Mouse (Mus musculus) adrenal gland, adult 2 months (tissue): ENCODE results near the gene Olfr703. TPM values are rescaled to one million over a fixed set of nuclear protein-coding genes. Genes with fewer than 3 reads are reported as not detected.

Experiments
- DNase-seq: peaks from one replicate; pipeline ENCODE4 v3.0.0; 2021
- long read RNA-seq: library from polyadenylated mRNA; stranded (forward); transcript quantifications from one replicate; pipeline ENCODE4 v2.0.0, GENCODE M21; 2021
- polyA plus RNA-seq: library from polyadenylated mRNA; depleted of rRNA; stranded (reverse); fragments of >200 nt; gene quantifications from 2 replicates; pipeline ENCODE4 v1.2.3, GENCODE M21; 2012; rRNA removed
- total RNA-seq, 2 experiments: library from RNA; stranded (reverse); gene quantifications; 2 replicates each; pipeline ENCODE4 v1.2.3; 2021

Olfr703 gene
- total RNA-seq (not detected), polyA plus RNA-seq (not detected in 2 replicates)
- long read RNA-seq, result 0 reads

GRCm38 (mm10) chr7:106843060-106843459 is at the start of gene Olfr703:
Gene Olfr703 (plus strand): TSS chr7:106843360.
- no peak for DNase-seq

GRCm38 (mm10) chr7:106808734-106809133 is 34.4 kb upstream of the Olfr703 start, which contains the start of gene Olfr700:
Gene Olfr700 (minus strand): TSS chr7:106808834.
- DNase-seq, result no peak

GRCm38 (mm10) chr7:106813829-106814228 is 29.3 kb upstream of the Olfr703 start, which contains the start of gene Olfr701:
Gene Olfr701 (plus strand): TSS chr7:106814129.
- peak; percentile 20 for DNase-seq

- no peak for DNase-seq
Observed at GRCm38 (mm10) chr7:106815775-106816174, 27.4 kb upstream of the Olfr703 start.

GRCm38 (mm10) chr7:106818414-106818813 is 24.7 kb upstream of the Olfr703 start:
- no peak for DNase-seq

GRCm38 (mm10) chr7:106833793-106834192 is 9.4 kb upstream of the Olfr703 start, which contains the start of gene Olfr702:
Gene Olfr702 (minus strand): TSS chr7:106833893.
- no peak for DNase-seq

GRCm38 (mm10) chr7:106862885-106863284 is 19.7 kb downstream of the Olfr703 start, which contains the start of gene Olfr704:
Gene Olfr704 (plus strand): TSS chr7:106863185.
- DNase-seq, result no peak

- no peak for DNase-seq
Observed at GRCm38 (mm10) chr7:106876791-106877190, 33.6 kb downstream of the Olfr703 start, which contains the start of gene Olfr705. Gene Olfr705 (minus strand): TSS chr7:106876891.

GRCm38 (mm10) chr7:106888062-106888461 is 44.9 kb downstream of the Olfr703 start, which contains the start of gene Olfr706:
Gene Olfr706 (minus strand): TSS chr7:106888162.
- no peak for DNase-seq

Other genes with a start within 250 kb of the Olfr703 start
- not detected for gene Olfr693, start 162.8 kb upstream of the Olfr703 start, total RNA-seq
- gene Olfr693, start 162.8 kb upstream of the Olfr703 start, polyA plus RNA-seq, result not detected in 2 replicates
- gene Olfr694, start 151.5 kb upstream of the Olfr703 start, total RNA-seq, result not detected
- not detected in 2 replicates for gene Olfr694, start 151.5 kb upstream of the Olfr703 start, polyA plus RNA-seq
- gene Olfr695, start 127.0 kb upstream of the Olfr703 start, total RNA-seq, result not detected
- gene Olfr695, start 127.0 kb upstream of the Olfr703 start, polyA plus RNA-seq, result not detected in 2 replicates
- gene Olfr697, start 100.9 kb upstream of the Olfr703 start, total RNA-seq, result not detected
- gene Olfr697, start 100.9 kb upstream of the Olfr703 start, polyA plus RNA-seq, result not detected in 2 replicates
- gene Olfr698, start 88.0 kb upstream of the Olfr703 start, total RNA-seq, result not detected
- not detected in 2 replicates for gene Olfr698, start 88.0 kb upstream of the Olfr703 start, polyA plus RNA-seq
- gene Olfr699, start 50.2 kb upstream of the Olfr703 start, total RNA-seq, result not detected
- gene Olfr699, start 50.2 kb upstream of the Olfr703 start, polyA plus RNA-seq, result not detected in 2 replicates
- not detected for gene Olfr700, start 34.5 kb upstream of the Olfr703 start, total RNA-seq
- not detected in 2 replicates for gene Olfr700, start 34.5 kb upstream of the Olfr703 start, polyA plus RNA-seq
- gene Olfr701, start 29.2 kb upstream of the Olfr703 start, total RNA-seq, result not detected
- not detected in 2 replicates for gene Olfr701, start 29.2 kb upstream of the Olfr703 start, polyA plus RNA-seq
- not detected for gene Olfr702, start 9.5 kb upstream of the Olfr703 start, total RNA-seq
- not detected in 2 replicates for gene Olfr702, start 9.5 kb upstream of the Olfr703 start, polyA plus RNA-seq
- not detected for gene Olfr704, start 19.8 kb downstream of the Olfr703 start, total RNA-seq
- gene Olfr704, start 19.8 kb downstream of the Olfr703 start, polyA plus RNA-seq, result not detected in 2 replicates
- gene Olfr705, start 33.5 kb downstream of the Olfr703 start, total RNA-seq, result not detected
- not detected in 2 replicates for gene Olfr705, start 33.5 kb downstream of the Olfr703 start, polyA plus RNA-seq
- not detected for gene Olfr706, start 44.8 kb downstream of the Olfr703 start, total RNA-seq
- not detected in 2 replicates for gene Olfr706, start 44.8 kb downstream of the Olfr703 start, polyA plus RNA-seq
- gene Olfr707, start 57.9 kb downstream of the Olfr703 start, total RNA-seq, result not detected
- not detected in 2 replicates for gene Olfr707, start 57.9 kb downstream of the Olfr703 start, polyA plus RNA-seq
- gene Olfr1532-ps1, start 64.6 kb downstream of the Olfr703 start, total RNA-seq, result not detected
- gene Olfr1532-ps1, start 64.6 kb downstream of the Olfr703 start, polyA plus RNA-seq, result not detected in 2 replicates
- under 1 TPM; 0.07 to 0.09 TPM for gene Olfr709-ps1, start 88.9 kb downstream of the Olfr703 start, total RNA-seq
- gene Olfr709-ps1, start 88.9 kb downstream of the Olfr703 start, polyA plus RNA-seq, result not detected in 2 replicates
- gene Olfr710, start 105.0 kb downstream of the Olfr703 start, total RNA-seq, result not detected
- gene Olfr710, start 105.0 kb downstream of the Olfr703 start, polyA plus RNA-seq, result not detected in 2 replicates
- not detected for gene Olfr6, start 120.6 kb downstream of the Olfr703 start, total RNA-seq
- not detected in 2 replicates for gene Olfr6, start 120.6 kb downstream of the Olfr703 start, polyA plus RNA-seq
- not detected for gene Olfr711, start 132.1 kb downstream of the Olfr703 start, total RNA-seq
- not detected in 2 replicates for gene Olfr711, start 132.1 kb downstream of the Olfr703 start, polyA plus RNA-seq
- gene Olfr2, start 162.7 kb downstream of the Olfr703 start, total RNA-seq, result not detected
- gene Olfr2, start 162.7 kb downstream of the Olfr703 start, polyA plus RNA-seq, result not detected in 2 replicates
- gene Olfr713, start 187.8 kb downstream of the Olfr703 start, total RNA-seq, result not detected
- not detected in 2 replicates for gene Olfr713, start 187.8 kb downstream of the Olfr703 start, polyA plus RNA-seq
- gene Olfr714, start 227.6 kb downstream of the Olfr703 start, total RNA-seq, result not detected
- not detected in 2 replicates for gene Olfr714, start 227.6 kb downstream of the Olfr703 start, polyA plus RNA-seq
- gene Olfr17, start 249.9 kb downstream of the Olfr703 start, total RNA-seq, result not detected
- not detected in 2 replicates for gene Olfr17, start 249.9 kb downstream of the Olfr703 start, polyA plus RNA-seq